ENCODE assay signal across 8 mouse cellular contexts in the genomic region with DNA sequence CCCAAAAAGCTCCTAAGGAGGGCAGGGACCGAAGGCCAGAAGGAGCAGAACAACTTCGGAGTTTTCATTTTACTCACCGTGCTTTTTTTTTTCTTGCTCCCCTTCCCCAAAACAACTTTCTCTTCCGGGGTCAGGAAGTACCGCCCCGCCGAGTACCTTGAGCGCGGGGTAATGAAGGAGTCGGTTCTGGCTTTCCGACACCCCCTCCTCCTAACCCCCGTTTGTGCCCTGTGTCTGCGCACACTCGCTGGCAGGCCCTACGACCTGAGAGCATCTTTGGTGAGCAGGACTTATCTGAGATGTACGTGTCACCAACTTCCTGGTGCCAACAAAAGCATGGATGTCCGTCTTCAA. TPM values are rescaled to one million over a fixed set of nuclear protein-coding genes. Genes with fewer than 3 reads are reported as not detected.
DNase-seq lines count a peak whose midpoint lies in the region; ATAC-seq lines count a peak whose summit lies in the region.

No protein-coding gene starts in this region.

- no peaks in the 10 kb centered on the region for H3K9me3 ChIP-seq in heart, embryonic 14.5 days (ENCODE audit: control insufficient read depth, low read length)
- H3K9me3 ChIP-seq in megakaryocyte, embryonic 14.5 days = no peaks in the 10 kb centered on the region

- ATAC-seq in heart, embryonic 14.5 days (ENCODE audit: insufficient number of reproducible peaks, insufficient read depth, low FRiP score, low read depth) = peak; percentile 23; the same call in 1 of the 2 replicates
- peak; percentile 47 for ATAC-seq in activated CD4-positive, CD25-positive, alpha-beta regulatory T cell, adult 4 months
- peak; percentile 20 to 38; a peak in 2 of 4 replicates for ATAC-seq in hematopoietic stem cell, adult 5-6 weeks (replicated peaks in 1 of 2; ENCODE audit: insufficient read depth in 1 of 2, low FRiP score in 2 of 2, low TSS enrichment in 1 of 2, low read depth in 1 of 2, poor library complexity in 2 of 2, severe bottlenecking in 2 of 2)
- no peak for ATAC-seq in erythroid progenitor cell, adult 5-6 weeks (replicated peaks; ENCODE audit: low FRiP score, poor library complexity, severe bottlenecking)

- peaks cover 8 to 12% of the 10 kb centered on the region in 2 experiments; a peak in 3 of 4 replicates for H3K4me1 ChIP-seq in heart, embryonic 14.5 days (ENCODE audit: control insufficient read depth in 2 of 2, insufficient read depth in 2 of 2, low read length in 2 of 2)
- peaks cover 24% of the 10 kb centered on the region for H3K4me1 ChIP-seq in megakaryocyte, embryonic 14.5 days

- peak overlapping the region; percentile 94 for H3K9ac ChIP-seq in heart, embryonic 14.5 days (ENCODE audit: low read length)

- H3K4me3 ChIP-seq in heart, embryonic 14.5 days (ENCODE audit: control insufficient read depth in 1 of 2, insufficient read depth in 1 of 2, low read depth in 1 of 2, low read length in 2 of 2) = peak overlapping the region; percentile 87 to 91
- peak overlapping the region; percentile 100 for H3K4me3 ChIP-seq in megakaryocyte, embryonic 14.5 days (replicated peaks)

- H3K4me2 ChIP-seq in heart, embryonic 14.5 days (ENCODE audit: low read length) = peak overlapping the region; percentile 97

- intact Hi-C loops in heart, postnatal 10 days (cut with DNase I) = loop anchor here (2.0 kb wide), 1 partner anchor 210 kb away; a partner anchor contains a TSS

- H3K27ac ChIP-seq in heart, embryonic 14.5 days (replicated peaks in 1 of 2; ENCODE audit: control insufficient read depth in 1 of 2, insufficient read depth in 1 of 2, low read depth in 2 of 2, low read length in 2 of 2) = peak overlapping the region; percentile 77 to 84

- no peaks in the 10 kb centered on the region for H3K36me3 ChIP-seq in heart, embryonic 14.5 days (ENCODE audit: control insufficient read depth, insufficient read depth, low read length)
- H3K36me3 ChIP-seq in megakaryocyte, embryonic 14.5 days (replicated peaks; ENCODE audit: low read length) = no peaks in the 10 kb centered on the region

- DNase-seq in heart, postnatal 10 days = no peak
- no peak for DNase-seq in spleen, postnatal 4 days (ENCODE audit: low spot score in 2 of 2)
- DNase-seq in ovary, postnatal 14 days (ENCODE audit: low spot score) = no peak

- WGBS in heart, embryonic 14.5 days = 0% methylated on average over 17 of the region's 17 CpGs

- no peaks in the 10 kb centered on the region for H3K27me3 ChIP-seq in heart, embryonic 14.5 days (ENCODE audit: control insufficient read depth, insufficient read depth, low read length)
- peaks cover 39% of the 10 kb centered on the region for H3K27me3 ChIP-seq in megakaryocyte, embryonic 14.5 days (replicated peaks)

RNA-seq across cellular contexts. Expression of a gene that starts 0.4 kb away (rescaled TPM):
- 18.2 and 18.9 TPM in 2 replicates for polyA plus RNA-seq in heart, embryonic 14.5 days (2014; fragmentation: Nextera tagmentation; extraction: Ambion mirVana)
- 10 to 100 TPM; 26.2 to 32.5 TPM for total RNA-seq in heart, postnatal 10 days (2021)
- 1 to 10 TPM; 2.2 to 3.6 TPM for polyA plus RNA-seq in activated CD4-positive, CD25-positive, alpha-beta regulatory T cell, adult 4 months (2017; shearing (Covaris generic))
- total RNA-seq in hematopoietic stem cell, adult 5-6 weeks (2017) = 24.4 and 30.0 TPM in 2 replicates
- 2.5 and 9.3 TPM in 2 replicates for polyA plus RNA-seq in megakaryocyte, embryonic 14.5 days (2012; ENCODE audit: insufficient read depth, low replicate concordance)
- 5.0 and 6.5 TPM in 2 replicates for total RNA-seq in erythroid progenitor cell, adult 5-6 weeks (2015; ENCODE audit: low replicate concordance)
- 2.3 and 2.8 TPM in 2 replicates for total RNA-seq in erythroid progenitor cell, adult 5-6 weeks (2017; ENCODE audit: low replicate concordance)
